Mouse (Mus musculus) gastrocnemius, adult 2 months (tissue): Measurements from ENCODE around the gene Cyb5d1. TPM values are rescaled to one million over a fixed set of nuclear protein-coding genes. Genes with fewer than 3 reads are reported as not detected.

Experiments
- DNase-seq: peaks from one replicate; pipeline ENCODE4 v3.0.0; 2022
- H3K27ac ChIP-seq: fragments of 200-600 bp; 2 replicates; pipeline ENCODE4 v1.8.1; 2022; ENCODE audit warnings: mild to moderate bottlenecking
- H3K4me3 ChIP-seq: fragments of 200-600 bp; 2 replicates; pipeline ENCODE4 v1.8.1; 2022; ENCODE audit warnings: mild to moderate bottlenecking, moderate library complexity
- CTCF ChIP-seq: fragments of 200-600 bp; IDR thresholded peaks from 2 replicates; pipeline ENCODE4 v1.8.1; 2022; ENCODE audit warnings: antibody characterized with exemption, mild to moderate bottlenecking, moderate library complexity
- intact Hi-C: fragments of 180-260 bp; cut with DNase I; formaldehyde crosslinking; loops from one replicate; pipeline ENCODE4 v1.15.1; 2025
- total RNA-seq, 2 experiments: library from RNA; stranded (reverse); gene quantifications; 2 replicates each; pipeline ENCODE4 v1.2.3; 2021

Cyb5d1 gene
- total RNA-seq, 2 experiments from 2014 or later = 34.9 to 36.0 TPM

GRCm38 (mm10) chr11:69406867-69407723, 11.7 kb upstream of the Cyb5d1 start:
- no peak for DNase-seq
- intact Hi-C loops = no loop called here
- Histone ChIP-seq H3K27ac (no peak overlapping the region), H3K4me3 (no peak overlapping the region)
- no peak for TF ChIP-seq CTCF

- H3K27ac ChIP-seq = no peak overlapping the region
- intact Hi-C loops = no loop called here
- peak; percentile 27 for DNase-seq
- TF ChIP-seq CTCF = no peak
- H3K4me3 ChIP-seq = no peak overlapping the region
These were observed 10.9 kb upstream of the Cyb5d1 start for GRCm38 (mm10) chr11:69406282-69406681.

- TF ChIP-seq CTCF = no peak
- Histone ChIP-seq H3K4me3 (no peak overlapping the region), H3K27ac (no peak overlapping the region)
- intact Hi-C loops = no loop called here
- no peak for DNase-seq
These were observed 10.2 kb upstream of the Cyb5d1 start for GRCm38 (mm10) chr11:69405397-69406200.

DNA sequence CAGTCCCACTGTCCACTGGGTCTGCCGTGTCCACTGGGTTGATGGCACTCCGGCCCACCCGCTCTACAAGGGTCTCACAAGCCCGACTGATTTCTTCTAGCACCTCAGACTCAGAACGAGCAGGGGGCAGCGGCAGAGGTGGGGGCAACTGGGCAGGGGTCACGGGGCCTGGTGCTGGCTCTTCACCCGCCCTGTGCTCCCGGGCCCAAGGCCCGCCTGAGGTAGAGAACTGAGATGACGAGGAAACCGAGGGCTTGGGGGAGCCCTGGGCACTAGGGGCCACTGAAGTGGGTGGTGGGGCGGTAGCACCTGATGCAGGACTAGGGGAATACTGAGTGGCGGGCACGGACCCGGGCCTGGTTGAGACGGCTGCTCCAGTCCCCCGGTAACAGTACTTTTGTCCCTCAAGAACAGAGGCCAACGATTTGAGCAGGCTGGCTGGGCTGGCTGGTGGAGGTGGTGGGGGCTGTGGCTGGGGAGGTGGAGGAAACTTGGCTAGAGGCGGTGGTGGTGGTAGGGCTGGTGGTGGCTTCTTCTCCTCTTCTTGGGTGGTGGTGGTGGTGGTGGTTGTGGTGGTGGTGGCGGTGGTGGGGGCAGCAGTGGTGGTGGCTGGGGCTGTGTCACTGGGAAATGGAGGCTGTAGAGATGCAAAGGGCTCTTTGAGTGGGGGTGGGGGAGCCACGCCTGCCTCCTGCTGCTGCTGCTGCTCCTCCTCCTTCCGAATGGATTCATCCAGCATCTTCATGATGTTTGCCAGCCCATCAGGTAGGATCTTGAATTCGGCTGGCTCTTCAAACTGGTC, 9.4 kb upstream of the Cyb5d1 start:
- intact Hi-C loops = no loop called here

DNA sequence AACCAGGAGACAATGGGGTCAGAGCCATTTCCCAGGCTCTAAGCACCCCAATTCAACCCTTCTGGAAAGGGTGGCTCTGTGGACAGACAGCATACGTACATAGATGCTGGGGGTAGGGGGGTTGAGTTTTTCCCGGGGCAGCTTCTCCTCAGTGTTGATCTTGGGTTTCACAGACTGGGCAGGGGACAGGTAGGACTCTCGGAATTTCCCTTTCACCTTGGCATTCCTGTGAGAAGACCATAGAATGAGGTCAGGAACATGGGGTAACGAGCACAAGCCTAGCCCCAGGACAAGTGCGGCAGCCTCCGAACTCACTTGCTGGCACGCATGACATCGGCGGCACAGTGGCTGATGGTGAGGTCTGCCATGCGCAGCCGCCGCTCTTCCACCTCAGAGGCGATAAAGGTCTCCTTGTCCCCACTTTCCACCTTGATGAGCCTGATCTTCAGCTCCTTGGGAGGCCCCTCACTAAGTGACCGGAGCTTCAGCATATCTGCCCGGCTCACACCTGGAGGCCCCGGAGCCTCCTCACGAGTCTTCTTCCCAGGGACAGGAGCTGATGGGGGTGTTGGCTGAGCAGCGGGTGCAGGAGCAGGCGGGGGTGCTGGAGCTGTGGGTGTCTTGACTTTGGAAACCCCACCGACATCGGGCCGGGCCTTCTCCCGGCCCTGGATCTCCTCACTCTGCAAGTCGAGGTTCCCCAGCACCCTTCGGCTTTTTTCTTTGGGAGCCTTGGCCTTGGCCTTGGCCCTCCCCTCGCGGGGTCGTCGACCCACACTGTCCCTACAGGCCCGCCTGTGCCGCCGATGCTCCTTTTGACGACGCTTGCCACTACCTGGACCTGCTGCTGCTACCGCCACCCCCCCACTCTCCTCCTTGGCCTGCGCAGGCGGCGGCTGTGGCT, 8.5 kb upstream of the Cyb5d1 start:
- TF ChIP-seq CTCF = no peak
- no peak overlapping the region for H3K27ac ChIP-seq
- H3K4me3 ChIP-seq = no peak overlapping the region
- intact Hi-C loops = no loop called here
- DNase-seq = no peak

More for the DNA sequence above, 9.4 kb upstream of the Cyb5d1 start:
- Histone ChIP-seq H3K4me3 (no peak overlapping the region), H3K27ac (no peak overlapping the region)
- no peak for DNase-seq
- no peak for TF ChIP-seq CTCF

GRCm38 (mm10) chr11:69401987-69402386, 6.6 kb upstream of the Cyb5d1 start:
- no peak for DNase-seq

DNA sequence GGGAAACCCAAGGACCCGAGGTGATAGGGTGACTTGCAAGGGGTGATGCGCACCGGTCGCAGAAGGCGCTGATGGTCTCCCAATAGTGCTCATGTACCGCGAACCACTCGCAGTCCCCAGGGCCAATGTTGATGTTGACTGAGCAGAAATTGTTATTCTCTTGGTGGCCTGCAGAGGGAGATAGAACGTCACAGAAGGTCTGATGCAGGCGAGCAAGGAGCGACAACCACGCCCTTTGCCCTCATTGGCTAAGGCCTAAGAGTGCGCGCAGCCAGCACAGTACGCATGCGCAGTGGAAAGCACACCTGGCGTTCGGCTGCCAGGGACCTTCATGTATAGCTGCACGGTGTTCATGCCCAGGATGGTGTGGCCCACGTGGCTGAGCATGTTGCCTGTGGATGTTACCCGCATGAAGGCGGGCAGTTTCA, 5.8 kb upstream of the Cyb5d1 start:
- intact Hi-C loops = loop anchor here (1.0 kb wide), 3 partner anchors 18 to 112 kb away; no protein-coding TSS in a partner anchor
- TF ChIP-seq CTCF = peak; percentile 90
- Histone ChIP-seq H3K4me3 (peak overlapping the region; percentile 6; the same call in 1 of the 2 replicates), H3K27ac (peak overlapping the region; percentile 61)
- peak; percentile 92 for DNase-seq

More at GRCm38 (mm10) chr11:69401987-69402386, 6.6 kb upstream of the Cyb5d1 start:
- no peak for TF ChIP-seq CTCF
- H3K27ac ChIP-seq = peak overlapping the region; percentile 61; the same call in 1 of the 2 replicates
- intact Hi-C loops = loop anchor here (1.0 kb wide), 3 partner anchors 17 to 111 kb away; no protein-coding TSS in a partner anchor
- no peak overlapping the region for H3K4me3 ChIP-seq

DNA sequence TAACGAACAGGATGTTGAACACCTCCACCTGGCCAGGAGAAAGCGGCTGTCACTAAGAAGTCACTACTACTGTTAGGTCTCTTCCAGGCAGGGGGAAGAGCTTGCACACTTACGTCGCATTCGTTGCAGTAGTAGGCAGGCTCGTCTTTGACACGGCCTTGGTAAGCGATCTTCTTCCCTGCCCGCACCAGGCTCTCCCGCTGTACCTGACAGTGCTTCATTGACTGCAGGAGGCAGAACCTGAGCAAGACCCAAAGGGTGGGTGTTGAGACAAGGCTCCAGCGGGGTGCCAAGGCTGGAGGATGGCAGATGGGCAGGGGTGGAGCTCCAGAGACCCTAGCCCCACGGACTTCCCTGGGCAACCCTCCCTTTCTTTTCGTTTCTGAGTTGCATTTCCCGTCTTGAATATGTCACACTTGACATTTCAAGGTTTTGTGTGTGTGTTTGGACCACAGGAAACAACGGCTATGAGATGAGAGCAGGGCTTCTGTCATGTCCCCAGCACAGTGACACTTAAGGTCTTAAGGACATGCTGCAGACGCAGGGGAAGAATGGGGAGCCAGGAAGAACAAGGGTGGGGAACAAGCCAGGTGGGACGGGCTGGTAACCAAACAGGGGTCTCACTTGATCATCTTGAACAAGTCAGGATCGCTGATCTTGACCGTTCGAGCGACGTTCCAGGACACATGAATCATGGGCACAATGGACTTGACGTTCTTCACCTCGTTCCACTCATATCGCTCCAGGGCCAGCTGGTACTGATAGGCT, 4.8 kb upstream of the Cyb5d1 start:
- DNase-seq = peak; percentile 33
- intact Hi-C loops = no loop called here
- H3K4me3 ChIP-seq = peak overlapping the region; percentile 85

GRCm38 (mm10) chr11:69399201-69400082, 4.0 kb upstream of the Cyb5d1 start:
- TF ChIP-seq CTCF = no peak; the same call in 1 of the 2 replicates
- intact Hi-C loops = no loop called here
- peak overlapping the region; percentile 85 for H3K4me3 ChIP-seq
- H3K27ac ChIP-seq = peak overlapping the region; percentile 96
- peak; percentile 49 for DNase-seq

More for the DNA sequence above, 4.8 kb upstream of the Cyb5d1 start:
- peak overlapping the region; percentile 96 for H3K27ac ChIP-seq
- no peak for TF ChIP-seq CTCF
